Mouse (Mus musculus) left cerebral cortex, postnatal 4 days (tissue): ENCODE measurements around the gene Gm42906. TPM values are rescaled to one million over a fixed set of nuclear protein-coding genes. Genes with fewer than 3 reads are reported as not detected.
A peak's percentile ranks its signal among the peaks of the same experiment; 100 is the strongest.

Experiments used
- DNase-seq: peaks from one replicate; pipeline ENCODE4 v3.0.0-alpha.2; 2022
- intact Hi-C: fragments of 180-260 bp; cut with DNase I; formaldehyde crosslinking; loops from one replicate; pipeline ENCODE4 v1.15.1; 2025
- total RNA-seq, 2 experiments: library from RNA; stranded (reverse); gene quantifications; 2 replicates each; pipeline ENCODE4 v1.2.3; 2021

Gene Gm42906
- total RNA-seq, 2 experiments from 2014 or later = not detected

DNA sequence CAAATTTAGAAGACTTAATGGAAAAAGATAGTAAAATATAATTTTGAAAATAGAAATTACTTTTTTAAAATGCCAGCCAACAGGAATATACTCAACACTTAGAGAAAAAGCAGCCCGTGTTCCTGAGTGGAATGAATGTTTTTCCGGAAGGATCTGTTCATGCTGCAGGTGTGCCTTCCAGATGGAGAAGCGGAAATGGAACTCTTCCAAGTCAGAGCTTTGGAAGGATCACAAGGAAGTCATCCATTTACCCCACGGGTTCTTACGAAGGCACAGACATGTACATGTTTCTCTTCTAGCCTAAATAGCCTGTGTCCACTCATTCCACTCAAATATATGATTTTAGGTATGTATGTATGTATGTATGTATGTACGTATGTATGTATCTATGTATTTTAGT, 337.0 kb downstream of the Gm42906 start:
- DNase-seq = no peak
- intact Hi-C loops = no loop called here

DNA sequence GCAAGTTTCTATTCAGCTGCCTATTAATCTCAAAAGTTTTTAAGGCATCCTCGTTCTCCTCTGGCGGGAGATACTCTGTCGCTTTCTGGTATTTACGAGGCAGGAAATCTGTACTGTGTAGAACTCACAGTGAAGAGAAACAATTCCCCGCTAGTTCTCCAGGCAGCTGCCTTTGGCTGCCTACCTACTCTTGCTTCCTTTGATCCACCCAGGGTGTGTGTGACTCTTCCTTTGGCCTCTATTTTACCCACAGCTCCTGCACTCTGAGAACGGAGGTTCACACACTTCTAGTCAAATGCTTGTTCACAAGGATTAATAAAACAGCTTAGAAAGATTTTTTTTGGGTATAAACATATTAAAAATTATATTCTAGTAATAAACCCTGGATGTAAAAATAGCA, 338.8 kb downstream of the Gm42906 start:
- intact Hi-C loops = no loop called here

DNA sequence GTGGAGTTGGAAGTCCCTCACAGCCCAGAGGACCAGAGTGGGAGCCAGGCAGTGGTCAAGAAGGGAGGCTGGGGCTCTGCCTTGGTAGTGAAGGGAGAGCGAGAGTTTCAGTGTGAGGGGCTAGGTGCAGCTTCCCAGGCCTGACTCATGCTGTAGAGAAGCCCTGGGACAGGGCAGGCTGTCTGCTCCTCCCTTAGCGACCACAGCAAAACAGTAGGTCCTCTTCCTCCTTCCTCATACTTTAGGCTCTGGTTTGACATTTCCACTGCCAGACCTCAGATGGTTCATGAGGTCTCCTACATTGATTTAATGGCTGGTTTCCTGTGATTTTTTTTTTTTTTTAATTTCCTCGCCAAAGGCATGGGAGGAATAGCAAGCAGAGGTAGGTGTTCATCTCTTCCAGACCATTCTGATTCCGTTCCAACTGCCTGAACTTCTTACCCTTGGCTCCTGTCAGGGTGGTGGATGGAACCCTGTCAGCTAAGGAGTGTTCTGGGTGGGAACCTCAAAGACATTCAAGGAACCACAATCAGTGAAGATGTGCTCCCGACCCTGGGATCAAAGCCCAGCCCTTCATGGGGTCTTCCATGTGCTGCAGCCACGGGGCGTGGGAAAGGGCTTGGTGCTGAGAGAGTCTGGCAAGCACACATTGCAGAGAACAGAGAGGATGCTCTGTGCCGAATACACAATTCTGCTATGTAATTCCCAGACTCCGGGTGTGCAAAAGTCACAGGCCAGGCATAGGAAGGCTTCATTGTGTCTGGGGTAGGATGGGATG, 341.3 kb downstream of the Gm42906 start:
- DNase-seq = no peak
- intact Hi-C loops = no loop called here

More for the DNA sequence above, 338.8 kb downstream of the Gm42906 start:
- no peak for DNase-seq

DNA sequence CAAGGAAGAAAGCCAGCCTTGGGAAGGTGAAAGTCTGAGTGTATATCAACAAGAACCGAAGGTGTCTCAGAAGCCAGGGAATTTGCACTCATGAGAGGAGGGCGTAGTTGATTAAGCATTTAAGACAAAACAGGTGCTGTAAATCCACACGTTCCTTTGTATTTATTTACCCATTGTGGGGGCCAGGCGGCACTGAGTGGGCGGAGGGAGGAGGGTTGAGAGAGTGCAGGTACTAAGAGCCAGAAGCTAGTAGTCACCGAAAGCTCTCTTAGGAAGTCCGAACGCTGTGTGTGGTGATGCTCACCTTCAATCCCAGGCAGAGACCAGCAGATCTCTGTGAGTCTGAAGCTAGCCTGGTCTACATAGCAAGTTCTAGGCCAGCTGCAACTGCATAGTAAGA, 342.2 kb downstream of the Gm42906 start:
- no peak for DNase-seq
- intact Hi-C loops = no loop called here

DNA sequence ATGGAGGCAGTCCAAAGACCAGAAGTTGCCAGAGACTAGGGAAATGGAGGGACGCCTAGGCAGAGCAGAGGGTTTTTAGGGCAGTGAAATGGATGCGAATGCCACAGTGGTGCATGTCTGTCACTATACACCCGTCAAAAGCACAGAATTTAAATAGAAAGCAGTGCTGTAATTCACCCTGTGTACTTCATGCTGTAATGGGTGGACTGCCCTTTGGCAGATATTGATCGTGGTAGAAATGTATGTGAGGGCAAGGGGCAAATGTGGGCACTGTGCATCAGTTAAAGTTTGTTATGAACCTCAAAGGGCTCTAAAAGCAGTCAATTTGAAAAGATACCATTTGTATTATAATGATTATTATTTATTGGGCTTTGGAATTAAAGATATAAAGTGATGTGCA, 347.7 kb downstream of the Gm42906 start:
- intact Hi-C loops = no loop called here
- no peak for DNase-seq

DNA sequence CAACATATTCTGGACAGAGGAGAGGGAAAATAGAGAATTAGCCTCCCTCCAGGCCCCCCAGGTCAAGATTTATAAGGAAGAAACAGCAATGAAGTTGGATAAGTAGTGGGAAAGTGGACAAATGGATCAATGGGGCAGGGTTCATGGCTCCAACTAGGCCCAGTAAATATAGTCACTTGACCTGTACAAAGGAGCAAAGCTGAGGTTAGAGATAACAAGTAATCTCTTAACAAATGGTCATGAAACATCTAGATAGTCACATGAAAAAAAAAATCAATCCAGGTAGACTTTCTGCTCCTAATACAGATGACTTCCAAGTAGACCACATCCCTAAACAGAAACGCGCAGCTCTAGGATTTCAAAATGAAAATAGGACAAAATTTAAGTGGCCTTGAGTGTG, 350.0 kb downstream of the Gm42906 start:
- DNase-seq = no peak
- intact Hi-C loops = no loop called here

DNA sequence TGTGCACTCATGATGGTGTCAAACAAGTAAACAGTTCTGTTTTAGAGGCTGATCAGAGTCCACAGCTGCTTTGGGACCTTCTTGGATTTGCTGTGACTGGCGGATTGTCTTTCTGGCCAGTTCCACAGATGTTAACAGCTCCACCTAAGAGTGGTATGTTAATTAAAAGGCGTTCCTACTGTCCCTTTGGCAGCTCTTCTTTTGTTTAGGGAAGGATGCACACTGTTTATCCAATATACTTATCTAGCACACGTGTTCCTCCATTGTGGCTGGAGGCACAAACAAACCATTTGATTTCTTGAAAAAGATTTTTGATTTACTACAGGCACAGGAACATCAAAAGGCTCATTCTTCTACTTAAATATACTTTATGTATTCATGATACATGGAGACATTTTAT, 351.0 kb downstream of the Gm42906 start:
- intact Hi-C loops = no loop called here
- no peak for DNase-seq

DNA sequence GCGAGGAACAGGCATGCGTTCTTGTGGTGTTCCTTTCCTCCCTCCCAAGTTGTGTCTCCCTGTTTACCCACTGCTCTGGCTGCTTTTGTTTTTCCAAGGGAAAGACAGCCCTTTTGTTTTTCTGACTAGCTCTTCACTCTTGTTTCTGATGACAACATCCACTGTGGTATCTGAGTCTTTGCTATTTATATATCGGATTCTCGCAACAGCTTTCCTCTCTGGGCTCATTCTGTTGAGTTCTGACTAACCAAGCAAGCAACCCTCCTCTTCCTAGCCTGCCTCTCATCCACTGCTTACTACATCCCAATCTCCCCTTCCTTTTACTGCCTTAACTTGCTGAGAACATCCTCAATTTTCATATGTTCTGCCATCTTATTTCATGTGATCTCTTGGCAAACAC, 353.7 kb downstream of the Gm42906 start:
- no peak for DNase-seq

DNA sequence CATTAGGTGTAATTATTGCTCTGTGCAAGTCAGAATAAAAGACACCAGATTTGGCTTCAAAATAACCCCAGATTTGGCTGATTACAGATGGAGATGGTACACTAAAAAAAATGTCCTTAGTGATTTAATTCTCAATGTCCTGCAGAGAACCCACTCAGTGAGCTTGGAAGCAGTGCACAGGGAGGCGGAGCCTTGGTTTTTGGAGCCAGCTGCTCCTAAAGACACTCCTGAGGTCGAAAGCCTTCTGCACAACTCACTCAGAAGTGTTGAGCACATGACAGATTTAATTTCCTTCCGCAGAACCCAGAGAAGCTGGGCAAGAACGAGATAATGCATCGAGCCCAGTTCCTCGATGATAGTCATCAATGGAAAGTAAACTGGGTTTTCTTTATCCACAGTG, 356.5 kb downstream of the Gm42906 start:
- no peak for DNase-seq
- intact Hi-C loops = no loop called here

More for the DNA sequence above, 353.7 kb downstream of the Gm42906 start:
- intact Hi-C loops = no loop called here

DNA sequence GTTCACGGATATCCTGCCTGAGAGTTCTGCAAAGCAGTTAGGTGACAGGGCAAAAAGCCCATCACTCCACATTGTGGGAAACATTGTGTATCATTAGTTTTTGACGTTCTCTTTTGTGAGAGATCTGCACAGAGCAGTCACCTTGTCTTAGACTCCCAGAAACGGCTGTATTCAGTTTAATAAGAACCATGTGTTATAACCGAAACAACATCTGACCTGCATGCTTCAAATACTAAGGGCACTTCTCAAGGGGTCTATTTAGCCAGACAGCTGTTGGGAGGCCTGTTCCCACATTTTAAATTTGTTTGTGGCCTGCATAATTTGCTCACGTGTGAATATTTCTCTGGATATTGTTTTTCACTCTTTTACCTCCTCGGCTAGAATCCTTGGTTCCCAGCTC, 357.1 kb downstream of the Gm42906 start:
- intact Hi-C loops = no loop called here
- no peak for DNase-seq

DNA sequence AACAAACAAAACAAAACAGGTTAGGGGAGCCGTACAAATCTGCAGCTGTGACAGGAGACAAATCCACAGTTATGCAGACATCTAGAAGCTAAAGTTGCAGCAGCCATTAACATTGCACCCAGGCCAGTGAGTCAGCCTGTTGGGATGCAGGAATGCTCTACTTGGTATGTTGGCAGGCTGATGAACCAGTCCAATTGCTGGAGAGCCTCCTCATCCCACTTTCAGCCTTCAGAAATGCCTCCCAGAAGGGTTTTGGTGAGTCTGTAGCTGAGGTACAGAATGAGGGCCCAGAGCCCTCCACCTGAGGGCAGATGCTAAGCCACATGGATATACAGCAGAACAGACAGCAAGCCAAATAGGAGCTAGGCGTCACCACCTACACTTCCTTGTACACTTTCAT, 358.4 kb downstream of the Gm42906 start:
- intact Hi-C loops = no loop called here
- DNase-seq = no peak

DNA sequence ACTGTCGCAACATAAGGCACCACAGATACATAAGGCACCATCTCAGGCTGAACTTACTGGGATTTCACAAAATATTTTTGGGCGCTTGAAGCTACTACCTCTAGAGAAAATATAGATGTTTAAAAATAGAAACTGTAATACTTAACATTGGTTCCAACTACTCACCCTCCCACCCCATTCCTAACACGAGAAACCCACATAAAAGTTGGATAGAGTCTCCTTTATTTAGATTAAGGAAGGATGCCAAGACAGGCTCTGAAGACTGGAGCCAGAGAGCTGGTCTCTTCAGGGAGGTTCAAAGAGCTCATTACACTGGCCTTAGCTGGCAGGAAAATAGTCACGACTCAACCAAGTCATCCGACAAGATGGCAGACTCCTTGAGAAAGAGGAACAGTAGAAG, 361.9 kb downstream of the Gm42906 start:
- intact Hi-C loops = no loop called here
- no peak for DNase-seq

DNA sequence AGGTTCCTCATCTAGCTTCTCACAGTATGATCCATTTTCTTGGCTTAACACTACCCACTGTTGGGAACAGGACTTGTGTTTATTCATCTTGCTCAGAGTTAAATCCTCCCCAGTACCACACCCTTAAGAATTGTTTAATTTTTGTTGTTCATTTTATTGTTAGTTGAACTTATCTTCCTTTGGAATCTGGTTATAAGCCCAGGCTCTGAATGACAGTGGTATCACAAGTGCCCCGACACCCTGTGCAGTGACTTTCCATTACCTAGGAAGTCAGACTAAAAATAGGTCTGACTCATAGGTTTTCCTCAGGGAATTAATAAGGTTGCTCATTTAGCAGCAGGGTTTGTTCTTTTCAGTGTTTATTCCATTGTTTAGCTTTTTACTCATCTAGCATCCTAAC, 362.7 kb downstream of the Gm42906 start:
- intact Hi-C loops = no loop called here
- no peak for DNase-seq

DNA sequence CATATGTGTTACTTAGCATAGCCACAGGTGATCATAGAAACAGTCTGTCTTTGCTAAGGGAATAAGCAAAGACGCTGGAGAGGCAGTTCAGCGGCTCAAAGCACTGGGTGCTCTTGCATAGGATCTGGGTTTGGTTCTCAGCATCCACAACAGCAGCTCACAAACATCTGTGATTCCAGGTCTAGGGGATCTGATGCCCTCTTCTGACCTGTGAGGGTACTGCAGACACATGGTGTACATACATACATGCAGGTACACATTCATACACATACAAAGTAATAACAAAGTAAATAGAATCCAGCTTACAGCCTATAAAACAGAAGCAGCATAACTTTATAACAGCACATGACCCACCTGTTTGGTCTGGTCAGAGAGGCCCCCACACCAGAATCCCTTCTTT, 366.0 kb downstream of the Gm42906 start:
- intact Hi-C loops = no loop called here
- DNase-seq = no peak

DNA sequence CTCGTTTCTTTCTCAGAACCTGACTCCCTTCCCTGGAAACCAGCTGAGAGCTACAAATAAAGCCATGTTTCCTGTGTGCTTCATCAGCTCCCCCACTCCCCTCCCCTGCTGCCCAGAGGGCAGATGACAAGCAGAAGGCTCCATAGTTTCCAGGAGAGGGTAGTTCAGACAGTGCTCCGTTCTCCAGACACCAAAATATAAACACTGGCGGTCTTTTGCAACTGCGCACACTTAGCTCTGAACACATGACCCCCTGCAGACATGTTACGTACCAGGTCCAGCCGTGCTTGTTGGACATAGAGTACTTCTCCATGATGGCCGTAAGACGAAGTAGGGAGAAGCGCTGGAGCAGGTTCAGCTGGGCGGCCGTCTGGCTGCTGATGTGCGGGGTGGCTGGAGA, 367.5 kb downstream of the Gm42906 start:
- DNase-seq = peak; percentile 34
- intact Hi-C loops = no loop called here

DNA sequence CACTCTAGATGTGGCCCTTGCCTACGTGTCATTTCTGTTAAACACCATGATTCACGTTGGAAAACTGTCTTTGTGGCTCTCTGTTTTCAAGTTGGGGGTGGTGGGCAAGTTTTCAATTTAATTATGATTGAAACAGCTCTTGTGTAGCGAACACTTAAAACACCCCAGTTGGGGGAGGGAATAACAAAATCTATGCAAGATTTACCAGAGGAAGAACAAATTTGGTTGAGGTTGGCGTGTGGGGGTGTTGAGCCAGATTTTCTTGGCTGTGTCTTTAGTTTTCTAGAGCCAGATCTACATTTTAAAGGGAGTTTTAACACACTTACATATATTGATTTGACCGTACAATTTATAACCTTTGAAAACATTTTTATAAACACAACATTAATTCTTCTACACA, 368.2 kb downstream of the Gm42906 start:
- no peak for DNase-seq
- intact Hi-C loops = no loop called here

DNA sequence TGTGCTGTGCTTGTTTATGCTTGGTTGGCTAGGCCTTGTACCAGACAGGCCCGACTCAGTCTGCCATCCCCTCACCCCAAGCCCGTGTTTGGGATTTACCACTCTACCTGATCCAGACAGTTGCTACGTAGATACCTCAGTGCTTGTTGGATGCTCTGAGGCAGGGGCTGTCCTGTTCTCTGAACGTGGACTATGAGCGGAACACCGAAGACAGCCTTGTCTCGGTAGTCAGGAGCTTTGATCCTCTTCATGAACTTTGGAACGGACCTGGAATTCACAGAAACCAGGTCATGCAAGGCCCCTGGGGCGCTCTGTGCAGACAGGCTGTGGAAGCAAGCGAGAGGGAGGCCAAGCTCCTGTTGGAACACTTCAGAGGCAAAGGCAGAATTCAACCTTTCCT, 368.6 kb downstream of the Gm42906 start:
- intact Hi-C loops = no loop called here

DNA sequence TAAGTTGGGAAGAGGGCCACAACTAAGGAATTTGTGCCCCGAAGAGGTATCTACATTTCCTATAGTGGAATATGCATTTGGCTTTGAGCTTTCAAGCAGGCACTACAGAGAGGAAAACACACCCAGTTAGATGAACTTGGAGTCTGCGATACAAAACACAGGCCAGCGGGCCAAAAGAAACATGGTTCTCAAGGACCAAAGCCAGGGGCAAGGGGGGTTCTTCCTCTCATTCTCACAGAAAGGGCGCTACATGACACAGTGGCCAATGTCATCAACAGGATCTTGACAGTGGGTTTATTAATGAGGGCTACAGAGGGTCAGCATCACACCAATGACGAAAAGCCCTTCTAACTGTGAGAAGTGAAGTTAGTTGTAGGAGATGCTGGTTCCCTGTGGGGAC, 370.2 kb downstream of the Gm42906 start:
- intact Hi-C loops = no loop called here
- DNase-seq = no peak

More for the DNA sequence above, 368.6 kb downstream of the Gm42906 start:
- no peak for DNase-seq

DNA sequence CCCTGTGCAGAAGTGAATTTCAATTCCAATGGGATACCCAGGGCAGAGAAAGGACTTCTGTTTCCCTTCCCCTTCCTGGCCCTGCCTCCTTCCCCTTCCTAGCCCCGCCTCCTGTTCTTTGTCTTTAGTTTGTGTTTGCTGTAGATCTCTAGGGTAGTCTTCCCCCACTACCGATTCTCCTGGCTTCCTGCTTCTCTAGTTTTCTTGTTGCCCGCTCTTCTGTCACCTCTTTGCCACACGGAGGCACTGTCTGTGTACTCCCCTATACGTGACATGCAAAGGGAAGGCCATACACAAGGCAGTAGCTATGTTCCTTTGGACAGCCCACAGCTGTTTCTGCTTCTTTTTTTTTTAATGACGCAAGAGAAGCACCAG, 371.1 kb downstream of the Gm42906 start:
- intact Hi-C loops = no loop called here
- no peak for DNase-seq

DNA sequence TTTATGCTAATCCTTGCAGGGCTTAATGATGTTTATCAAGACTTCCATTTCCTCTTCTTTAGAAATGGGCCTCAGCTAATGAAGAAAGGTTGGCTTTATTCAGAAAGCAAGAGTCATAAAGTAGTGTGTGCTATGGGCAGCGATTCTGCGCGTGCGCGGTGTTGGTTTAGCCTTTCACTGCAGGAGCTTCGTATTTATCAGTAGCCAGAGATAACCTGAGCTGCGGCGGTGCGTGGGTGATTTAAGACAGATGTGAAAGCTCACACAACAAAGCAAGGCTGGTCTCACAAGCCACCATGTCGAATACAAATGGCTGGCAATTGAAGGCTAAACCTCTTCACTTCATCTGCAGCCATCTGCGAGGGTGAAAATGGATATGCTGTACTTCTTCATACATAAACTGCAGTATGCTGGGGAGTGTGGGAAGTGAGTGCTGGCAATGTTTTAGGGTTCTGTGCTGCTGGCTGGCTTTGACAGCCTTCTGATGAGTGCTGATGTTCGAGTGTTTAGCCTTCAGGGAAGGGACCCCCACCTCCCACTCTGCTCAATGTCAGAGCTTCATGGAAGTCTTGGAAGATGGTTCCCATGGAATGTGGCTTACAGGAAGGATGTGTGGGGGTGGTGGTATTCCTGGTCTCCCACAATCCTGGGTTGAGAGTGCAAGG, 371.6 kb downstream of the Gm42906 start:
- intact Hi-C loops = no loop called here
- DNase-seq = no peak

DNA sequence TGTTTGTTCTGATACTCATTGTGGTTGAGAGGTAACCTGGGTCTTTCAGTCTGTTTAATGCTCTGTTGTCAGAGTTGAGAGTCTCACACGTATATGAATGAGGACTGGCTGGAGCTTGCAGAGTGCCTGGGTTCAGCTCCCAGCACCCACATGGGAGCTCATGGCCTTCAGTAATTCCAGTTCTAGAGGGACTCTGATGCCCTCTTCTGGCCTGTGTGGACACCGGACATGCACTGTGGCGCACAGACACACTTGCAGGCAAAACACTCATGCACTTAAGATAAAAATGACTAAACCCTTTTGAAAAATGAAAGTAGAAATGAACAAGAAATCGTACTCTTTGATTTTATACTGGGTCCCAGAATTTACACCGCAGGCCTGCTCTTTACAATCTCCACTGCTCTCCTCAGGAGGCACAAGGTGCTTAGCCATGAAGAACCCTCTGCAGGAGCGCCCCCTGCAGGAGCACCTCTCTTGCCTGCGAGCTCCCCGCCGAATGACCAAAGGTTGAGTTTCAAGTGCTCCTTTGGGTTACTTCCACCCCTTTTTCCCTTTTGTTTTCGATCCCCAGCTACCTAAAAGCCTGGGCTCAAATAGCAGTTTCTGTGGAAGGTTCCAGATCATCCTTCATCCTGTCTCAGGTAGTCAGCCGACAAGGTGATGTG, 372.4 kb downstream of the Gm42906 start:
- no peak for DNase-seq
- intact Hi-C loops = no loop called here

DNA sequence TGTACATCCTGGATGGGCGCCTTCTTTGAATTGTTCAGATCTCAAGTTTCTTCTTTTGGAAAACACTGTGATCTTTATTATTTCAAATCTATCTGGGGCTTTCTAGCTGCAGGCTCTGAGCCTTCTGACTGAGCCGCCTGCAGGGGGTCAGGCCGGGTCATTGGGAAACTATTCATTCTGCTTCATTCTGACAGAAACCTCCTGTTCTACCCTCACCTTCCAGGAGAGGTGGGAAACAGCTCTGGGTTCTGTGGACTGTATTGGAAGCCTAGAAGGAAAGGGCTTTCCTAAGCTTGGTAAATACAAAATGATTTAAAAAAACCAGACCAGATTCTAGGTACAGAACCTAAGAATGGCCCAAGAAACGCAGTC, 373.2 kb downstream of the Gm42906 start:
- intact Hi-C loops = no loop called here

More for the DNA sequence above, 373.2 kb downstream of the Gm42906 start:
- DNase-seq = no peak
